Mouse (Mus musculus) hindbrain, embryonic 12.5 days (tissue): ENCODE results near the gene Ccdc42. TPM values are rescaled to one million over a fixed set of nuclear protein-coding genes. Genes with fewer than 3 reads are reported as not detected.

Experiments
- ATAC-seq: fragments of 200-750 bp; cut with Nextera tagmentation; 2 replicates; pipeline ENCODE4 v1.8.0; 2017; ENCODE audit warnings: moderate TSS enrichment; ENCODE audit not compliant: low FRiP score
- H3K27ac ChIP-seq: fragments of 300-500 bp; sonication (generic); 2 replicates; pipeline ENCODE4 v1.5.1; 2016; ENCODE audit warnings: mild to moderate bottlenecking
- H3K27me3 ChIP-seq: fragments of 300-500 bp; sonication (generic); 2 replicates; pipeline ENCODE4 v1.6.1; 2016; ENCODE audit warnings: mild to moderate bottlenecking
- H3K36me3 ChIP-seq: fragments of 300-500 bp; sonication (generic); 2 replicates; pipeline ENCODE4 v1.6.1; 2016; ENCODE audit warnings: mild to moderate bottlenecking
- H3K4me1 ChIP-seq: fragments of 300-500 bp; sonication (generic); 2 replicates; pipeline ENCODE4 v1.6.1; 2016
- H3K4me2 ChIP-seq: fragments of 300-500 bp; sonication (generic); replicated peaks from 2 replicates; pipeline ENCODE4 v1.6.1; 2016; ENCODE audit warnings: mild to moderate bottlenecking
- H3K4me3 ChIP-seq: fragments of 300-500 bp; sonication (generic); 2 replicates; pipeline ENCODE4 v1.5.1; 2016; ENCODE audit warnings: mild to moderate bottlenecking
- H3K9ac ChIP-seq: fragments of 300-500 bp; sonication (generic); 2 replicates; pipeline ENCODE4 v1.6.1; 2016; ENCODE audit warnings: mild to moderate bottlenecking, moderate library complexity
- H3K9me3 ChIP-seq: fragments of 300-500 bp; sonication (generic); replicated peaks from 2 replicates; pipeline ENCODE4 v1.6.1; 2016; ENCODE audit warnings: mild to moderate bottlenecking
- WGBS: fragments of 180-500 bp; shearing (Covaris S2); methylation state at CpG from one replicate; pipeline ENCODE4 v1.1.7; 2016; 5-methylcytosine and 5-hydroxymethylcytosine counted together
- polyA plus RNA-seq: library from polyadenylated mRNA; unstranded; fragments of >200 nt; fragmentation: Nextera tagmentation; extraction: Ambion mirVana; gene quantifications from 2 replicates; pipeline ENCODE4 v1.2.1, GENCODE M21; 2016

Ccdc42 gene
- polyA plus RNA-seq, 1 experiment from 2014 or later: 0.66 TPM

DNA sequence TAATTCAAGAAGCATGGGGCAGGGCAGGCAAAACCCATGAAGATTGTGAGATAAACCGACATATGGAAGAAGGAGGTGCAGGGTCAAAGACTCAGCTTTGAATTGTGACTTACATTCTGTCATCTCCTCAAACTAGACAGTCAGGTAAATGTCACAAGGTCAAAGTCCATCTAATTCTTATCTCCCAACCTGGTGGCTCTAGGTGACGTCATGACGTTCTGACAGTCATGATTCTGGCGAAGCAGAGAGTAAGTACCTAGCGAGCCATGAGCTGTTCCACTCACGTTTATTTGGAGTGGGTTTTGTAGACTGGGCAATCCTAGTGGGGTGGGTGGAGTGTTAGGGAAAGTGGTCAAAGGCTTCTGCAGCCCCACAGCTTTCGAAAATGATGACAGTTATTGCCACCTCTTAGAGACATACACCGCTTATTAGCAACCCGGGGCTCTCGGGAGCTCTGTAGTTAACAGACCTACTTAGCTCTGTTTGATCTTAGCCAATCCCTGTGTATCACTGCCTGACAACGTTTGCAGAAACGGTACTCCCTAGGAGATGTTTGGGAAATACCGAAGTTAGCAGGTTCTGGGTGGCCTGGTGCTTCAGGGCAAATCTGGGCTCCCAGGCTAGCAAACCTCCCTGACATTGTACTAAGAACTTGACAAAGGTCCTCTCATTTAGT lies 22.3 kb upstream of the Ccdc42 start:
- no peaks in the 10 kb centered on the region for H3K4me1 ChIP-seq

DNA sequence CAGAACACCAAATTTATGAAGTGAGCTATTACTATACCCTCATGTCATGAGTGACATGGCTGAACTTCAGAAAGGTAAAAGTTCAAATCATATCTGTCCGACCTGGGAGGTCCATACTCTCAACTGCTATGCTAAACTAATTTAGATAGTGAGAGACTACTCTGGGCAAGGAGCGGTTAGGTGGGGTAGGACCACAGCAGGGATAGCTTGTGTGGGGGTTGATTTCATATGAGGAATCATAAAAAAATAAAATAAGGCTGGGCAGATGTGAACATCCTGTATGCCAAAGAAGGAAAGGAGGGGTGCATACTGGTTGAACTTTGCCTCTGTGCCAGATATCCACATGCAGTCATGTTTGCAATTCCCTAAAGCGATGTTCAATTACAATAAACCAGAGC lies 21.8 kb upstream of the Ccdc42 start:
- Histone ChIP-seq H3K27me3 (peaks cover 8% of the 10 kb centered on the region; the same call in 1 of the 2 replicates), H3K4me2 (no peak overlapping the region), H3K36me3 (no peaks in the 10 kb centered on the region), H3K4me3 (no peak overlapping the region), H3K9ac (no peak overlapping the region), H3K9me3 (no peaks in the 10 kb centered on the region), H3K27ac (no peak overlapping the region), H3K4me1 (no peaks in the 10 kb centered on the region)
- 88% methylated on average over 3 of the region's 3 CpGs for WGBS
- ATAC-seq: no peak

More for the DNA sequence above, 22.3 kb upstream of the Ccdc42 start:
- no peak for ATAC-seq
- Histone ChIP-seq H3K36me3 (no peaks in the 10 kb centered on the region), H3K4me2 (no peak overlapping the region), H3K4me3 (no peak overlapping the region), H3K27ac (no peak overlapping the region), H3K9ac (no peak overlapping the region), H3K27me3 (peaks cover 8% of the 10 kb centered on the region; the same call in 1 of the 2 replicates), H3K9me3 (no peaks in the 10 kb centered on the region)
- WGBS: 83% methylated on average over 13 of the region's 13 CpGs

DNA sequence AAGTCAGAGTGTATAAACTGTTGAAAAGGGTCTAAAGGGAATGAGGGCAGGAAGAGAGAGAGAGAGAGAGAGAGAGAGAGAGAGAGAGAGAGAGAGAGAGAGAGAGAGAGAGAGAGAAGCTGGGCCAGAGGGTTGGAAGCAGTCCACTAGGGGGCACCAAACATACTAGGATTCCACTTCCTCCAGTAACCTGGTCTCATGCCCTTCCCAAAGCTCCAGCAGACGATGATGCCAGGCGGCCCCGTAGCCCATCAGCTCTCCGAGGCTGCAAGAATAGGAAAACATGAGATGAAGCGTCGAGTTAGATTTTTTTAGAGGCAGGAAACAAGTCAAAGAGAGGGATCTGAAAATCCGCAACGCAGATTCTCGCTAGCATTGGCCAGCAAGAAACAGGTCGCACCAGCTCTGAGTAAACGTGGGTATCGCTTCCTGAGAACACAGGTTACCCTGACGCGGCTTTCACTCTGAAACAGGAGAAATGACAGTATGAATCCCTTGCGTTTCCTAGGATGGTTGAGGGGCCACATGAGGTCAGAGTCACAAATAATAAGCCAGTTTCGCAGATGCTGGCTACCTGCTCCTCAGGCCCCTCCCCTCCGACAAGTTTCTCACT lies 20.3 kb upstream of the Ccdc42 start:
- no peaks in the 10 kb centered on the region for H3K9me3 ChIP-seq
- H3K4me2 ChIP-seq: peak overlapping the region; percentile 62
- no peak overlapping the region for H3K27ac ChIP-seq
- H3K9ac ChIP-seq: 0 out of 2 replicates have a peak overlapping the region, but pooled peaks have one; percentile 33
- WGBS: 22% methylated on average over 17 of the region's 17 CpGs
- no peaks in the 10 kb centered on the region for H3K36me3 ChIP-seq
- no peaks in the 10 kb centered on the region for H3K4me1 ChIP-seq
- ATAC-seq: no peak
- peak overlapping the region; percentile 28 for H3K4me3 ChIP-seq
- H3K27me3 ChIP-seq: peaks cover 8% of the 10 kb centered on the region; the same call in 1 of the 2 replicates

DNA sequence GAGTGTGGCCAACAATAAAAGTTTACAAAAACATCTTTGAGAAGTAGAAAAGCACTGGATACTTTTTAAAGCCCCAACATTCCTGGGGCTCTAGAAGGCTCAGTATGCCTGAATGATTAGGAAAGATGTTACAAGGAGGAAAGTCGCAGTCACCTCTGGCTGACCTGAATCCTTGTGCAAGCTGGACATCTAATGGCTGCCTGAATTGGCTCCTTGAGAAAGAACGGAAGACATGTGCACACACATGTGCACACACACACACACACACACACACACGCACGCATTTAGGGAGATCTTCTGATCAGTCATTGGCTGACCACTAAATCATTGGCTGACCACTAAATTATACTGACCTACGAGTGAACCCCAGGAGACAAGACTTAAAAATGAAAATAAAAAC lies 16.0 kb upstream of the Ccdc42 start:
- no peak for ATAC-seq
- 86% methylated on average over 5 of the region's 5 CpGs for WGBS
- Histone ChIP-seq H3K9me3 (no peaks in the 10 kb centered on the region), H3K4me3 (no peak overlapping the region), H3K36me3 (no peaks in the 10 kb centered on the region), H3K9ac (no peak overlapping the region), H3K4me1 (no peaks in the 10 kb centered on the region), H3K4me2 (no peak overlapping the region), H3K27me3 (peaks cover 8% of the 10 kb centered on the region; the same call in 1 of the 2 replicates), H3K27ac (no peak overlapping the region)

DNA sequence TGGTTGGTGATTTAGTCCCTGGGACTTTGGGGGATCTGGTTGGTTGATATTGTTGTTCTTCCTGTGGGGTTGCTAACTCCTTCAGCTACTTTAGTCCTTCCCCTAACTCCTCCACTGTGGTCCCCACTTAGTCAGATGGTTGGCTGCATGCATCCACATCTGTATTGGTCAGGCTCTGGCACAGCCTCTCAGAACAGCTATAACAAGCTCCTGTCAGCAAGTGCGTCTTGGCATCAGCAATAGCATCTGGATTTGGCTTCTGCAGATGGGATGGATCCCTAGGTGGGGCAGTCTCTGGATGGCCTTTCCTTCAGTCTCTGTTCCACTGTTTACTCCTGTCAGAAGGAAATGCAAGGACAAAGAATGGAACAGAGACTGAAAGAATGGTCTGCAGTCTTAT lies 9.7 kb upstream of the Ccdc42 start:
- no peaks in the 10 kb centered on the region for H3K36me3 ChIP-seq
- no peak overlapping the region for H3K9ac ChIP-seq
- H3K9me3 ChIP-seq: no peaks in the 10 kb centered on the region
- ATAC-seq: no peak
- H3K27me3 ChIP-seq: no peaks in the 10 kb centered on the region
- no peak overlapping the region for H3K4me3 ChIP-seq
- no peak overlapping the region for H3K27ac ChIP-seq
- H3K4me2 ChIP-seq: no peak overlapping the region
- H3K4me1 ChIP-seq: peaks cover 9% of the 10 kb centered on the region
- WGBS: 88% methylated on average over 1 of the region's 1 CpGs

DNA sequence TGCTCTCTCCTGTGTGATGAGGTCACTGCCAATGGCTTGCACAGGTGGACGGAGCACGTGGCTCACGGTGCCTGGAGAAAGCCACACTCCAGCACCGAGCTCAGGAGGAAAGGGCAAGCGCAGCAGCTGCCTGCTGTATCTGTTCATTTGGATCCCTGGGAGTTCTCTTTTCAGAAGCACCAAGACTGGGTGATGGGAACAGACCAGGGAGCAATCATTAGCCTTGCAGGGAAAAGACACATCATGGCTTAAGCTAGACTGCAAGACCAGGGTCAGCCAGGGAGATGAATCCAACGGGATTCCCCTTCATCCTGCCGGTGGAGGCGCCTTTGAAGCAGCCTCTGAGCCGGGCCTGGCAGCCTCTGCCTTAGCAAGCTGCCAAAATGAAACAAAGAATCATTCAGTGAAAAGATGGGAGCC lies 7.3 kb upstream of the Ccdc42 start:
- Histone ChIP-seq H3K4me3 (no peak overlapping the region), H3K4me1 (peaks cover 15% of the 10 kb centered on the region), H3K27me3 (no peaks in the 10 kb centered on the region), H3K4me2 (peak overlapping the region; percentile 8; the same call in 1 of the 2 replicates), H3K9ac (no peak overlapping the region), H3K27ac (0 out of 2 replicates have a peak overlapping the region, but pooled peaks have one; percentile 48), H3K36me3 (no peaks in the 10 kb centered on the region), H3K9me3 (no peaks in the 10 kb centered on the region)
- no peak for ATAC-seq
- 31% methylated on average over 9 of the region's 9 CpGs for WGBS

DNA sequence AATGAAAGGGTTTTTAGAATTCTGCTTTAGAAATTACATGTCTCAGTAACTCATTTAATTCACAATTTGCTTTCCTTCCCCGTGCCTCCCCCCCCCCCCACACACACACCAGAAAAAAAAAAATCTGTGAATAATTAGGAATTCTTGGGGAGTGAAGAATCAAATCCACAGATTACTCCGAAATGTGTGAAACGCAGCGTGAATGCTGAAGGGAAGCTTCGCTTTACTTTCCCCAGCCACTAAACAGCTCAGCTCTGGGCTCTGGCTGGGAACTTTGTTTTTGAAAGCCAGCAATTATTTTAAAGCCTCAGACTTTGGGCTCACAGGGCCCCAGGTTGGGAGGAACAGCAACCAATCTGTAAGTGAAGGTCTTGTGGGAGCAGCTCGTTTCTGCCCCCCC lies 6.3 kb upstream of the Ccdc42 start:
- H3K9ac ChIP-seq: no peak overlapping the region
- H3K9me3 ChIP-seq: no peaks in the 10 kb centered on the region
- no peak overlapping the region for H3K4me2 ChIP-seq
- H3K4me3 ChIP-seq: no peak overlapping the region
- ATAC-seq: no peak
- 51% methylated on average over 6 of the region's 6 CpGs for WGBS
- 0 out of 2 replicates have a peak, but pooled peaks cover 3% of the 10 kb centered on the region for H3K27me3 ChIP-seq
- peaks cover 15% of the 10 kb centered on the region for H3K4me1 ChIP-seq
- no peaks in the 10 kb centered on the region for H3K36me3 ChIP-seq
- no peak overlapping the region for H3K27ac ChIP-seq

DNA sequence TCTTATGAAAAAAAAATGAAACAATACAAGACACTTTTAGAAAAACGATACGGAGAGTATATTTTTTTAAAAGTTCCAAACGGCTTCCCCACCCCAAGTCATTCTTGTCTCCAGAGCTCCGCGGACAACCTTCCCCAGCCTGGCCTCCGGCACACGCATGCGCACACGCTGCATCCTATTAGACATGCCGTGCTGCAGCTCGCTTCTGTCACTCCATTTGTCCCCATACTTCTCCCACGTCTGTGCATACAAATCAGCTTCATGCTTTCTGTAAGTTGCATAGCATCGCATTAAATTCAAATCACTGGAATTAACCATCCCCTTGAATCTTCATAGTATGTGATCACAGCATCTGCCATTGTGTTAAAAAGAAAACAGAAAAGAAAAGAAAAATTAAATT lies 3.6 kb upstream of the Ccdc42 start:
- 76% methylated on average over 13 of the region's 13 CpGs for WGBS

DNA sequence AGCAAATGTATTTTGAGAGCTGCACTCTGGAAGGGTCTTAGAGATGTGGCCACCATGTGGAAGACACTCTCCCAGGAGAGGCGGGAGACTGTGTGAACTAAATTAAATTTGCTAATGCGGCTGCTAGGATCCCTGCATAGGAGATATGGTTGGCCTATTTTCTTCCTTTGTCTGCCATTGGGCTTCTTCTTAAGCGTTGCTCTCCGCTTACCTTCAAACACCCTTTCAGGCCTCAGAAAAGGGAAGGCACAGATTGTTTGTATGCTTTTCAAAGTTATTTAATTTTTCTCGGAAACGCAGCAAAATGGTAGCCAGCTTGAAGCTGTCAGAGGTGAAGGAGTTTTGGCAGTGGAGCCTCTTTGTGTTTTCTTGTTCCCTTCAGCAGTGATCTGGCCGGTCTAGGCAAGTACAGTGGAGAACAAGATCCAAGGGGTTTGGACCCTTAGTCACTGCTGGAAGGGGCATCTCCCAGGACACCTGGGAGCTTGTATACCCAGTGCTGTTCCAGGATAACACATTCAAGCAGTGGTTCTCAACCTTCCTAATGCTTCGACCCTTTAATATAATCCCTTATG lies 2.8 kb upstream of the Ccdc42 start:
- no peaks in the 10 kb centered on the region for H3K36me3 ChIP-seq
- ATAC-seq: no peak
- H3K9ac ChIP-seq: no peak overlapping the region
- no peak overlapping the region for H3K4me3 ChIP-seq
- H3K27ac ChIP-seq: peak overlapping the region; percentile 23; the same call in 1 of the 2 replicates
- H3K9me3 ChIP-seq: no peaks in the 10 kb centered on the region
- peaks cover 11% of the 10 kb centered on the region for H3K4me1 ChIP-seq
- 74% methylated on average over 8 of the region's 8 CpGs for WGBS
- no peak overlapping the region for H3K4me2 ChIP-seq
- H3K27me3 ChIP-seq: 0 out of 2 replicates have a peak, but pooled peaks cover 3% of the 10 kb centered on the region

More for the DNA sequence above, 3.6 kb upstream of the Ccdc42 start:
- H3K9ac ChIP-seq: no peak overlapping the region
- H3K4me3 ChIP-seq: no peak overlapping the region
- H3K9me3 ChIP-seq: no peaks in the 10 kb centered on the region
- peaks cover 11% of the 10 kb centered on the region for H3K4me1 ChIP-seq
- ATAC-seq: no peak
- H3K36me3 ChIP-seq: no peaks in the 10 kb centered on the region
- H3K27ac ChIP-seq: no peak overlapping the region
- H3K4me2 ChIP-seq: no peak overlapping the region
- H3K27me3 ChIP-seq: 0 out of 2 replicates have a peak, but pooled peaks cover 3% of the 10 kb centered on the region

DNA sequence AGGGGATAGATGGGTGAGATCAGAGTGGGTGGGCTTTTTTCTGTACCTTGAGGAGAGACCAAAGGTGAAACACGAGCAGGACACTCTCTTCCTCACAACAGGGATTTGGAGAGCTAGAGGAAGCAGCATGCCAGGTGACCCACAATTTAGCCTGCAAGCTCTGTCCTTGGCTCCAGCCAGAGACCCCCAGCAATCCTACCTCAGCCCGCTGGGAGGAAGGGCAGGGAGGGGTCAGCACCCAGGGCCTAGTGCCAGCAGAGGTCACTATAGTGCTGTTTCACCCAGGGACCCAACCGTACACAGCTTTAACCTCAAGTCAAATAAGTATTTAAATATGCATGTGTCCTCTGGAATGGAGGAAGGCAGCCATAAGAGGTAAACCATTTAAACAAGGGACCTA lies 931 bp upstream of the Ccdc42 start:
- no peak for ATAC-seq
- Histone ChIP-seq H3K27me3 (0 out of 2 replicates have a peak, but pooled peaks cover 3% of the 10 kb centered on the region), H3K36me3 (no peaks in the 10 kb centered on the region), H3K9ac (no peak overlapping the region), H3K27ac (no peak overlapping the region), H3K9me3 (no peaks in the 10 kb centered on the region), H3K4me1 (peaks cover 6% of the 10 kb centered on the region; the same call in 1 of the 2 replicates), H3K4me2 (no peak overlapping the region), H3K4me3 (no peak overlapping the region)
- WGBS: 32% methylated on average over 3 of the region's 3 CpGs

DNA sequence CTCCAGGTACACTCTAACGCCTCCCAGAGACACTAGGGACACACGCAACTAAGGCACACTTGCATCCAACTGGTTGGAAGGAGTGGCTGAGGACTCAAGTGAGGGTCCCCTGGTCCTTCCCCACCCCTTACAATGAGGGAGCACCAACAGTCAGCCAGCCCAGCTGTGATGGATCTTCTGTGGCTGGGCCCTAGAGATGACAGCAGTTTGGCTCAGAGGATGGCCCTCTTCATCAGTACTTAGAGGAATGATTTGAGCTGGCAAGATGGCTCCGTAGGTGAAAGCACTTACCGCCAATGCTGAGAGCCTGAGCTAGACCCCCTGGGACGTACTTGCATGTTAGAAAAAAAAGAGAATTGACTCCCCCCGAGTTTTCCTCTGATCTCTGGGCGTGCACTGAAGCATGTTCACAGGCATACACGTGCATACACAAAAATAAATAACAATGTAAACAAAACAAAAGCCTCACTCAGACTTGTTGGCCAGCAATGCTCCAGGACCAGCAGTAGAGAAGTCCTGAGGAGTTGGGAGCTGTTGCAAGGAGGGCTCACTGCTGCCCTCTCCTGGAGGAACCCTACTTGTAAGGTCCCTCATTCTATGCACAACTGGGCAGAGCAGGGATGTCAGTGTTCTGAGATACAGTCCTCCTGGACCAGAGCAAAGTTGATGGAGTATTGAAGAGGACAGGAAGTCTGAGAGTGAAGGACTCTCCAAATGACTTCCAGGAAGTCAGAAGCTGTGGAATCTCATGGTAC lies 2.4 kb downstream of the Ccdc42 start:
- H3K4me1 ChIP-seq: peaks cover 13% of the 10 kb centered on the region
- 67% methylated on average over 8 of the region's 8 CpGs for WGBS

DNA sequence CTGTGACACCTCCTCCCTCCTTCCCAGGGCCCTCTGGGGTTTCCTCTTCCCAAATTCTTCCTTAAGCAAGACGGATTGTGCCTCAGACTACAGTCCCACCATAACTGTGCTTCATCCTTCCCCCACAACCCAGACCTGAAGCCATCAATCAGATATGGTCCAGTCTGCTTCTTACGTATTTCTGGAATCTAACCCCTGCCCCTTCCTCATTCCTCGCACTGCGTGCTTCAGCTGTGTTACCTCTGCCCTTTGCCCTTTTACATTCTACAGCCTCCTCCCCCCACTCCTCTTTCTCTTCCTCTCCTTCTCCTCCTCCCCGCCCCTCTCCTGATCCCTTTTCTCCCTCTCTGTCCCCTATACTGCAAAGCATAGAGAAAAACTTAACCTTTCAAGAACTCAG lies 4.9 kb downstream of the Ccdc42 start:
- no peak overlapping the region for H3K4me2 ChIP-seq
- H3K27ac ChIP-seq: no peak overlapping the region
- H3K36me3 ChIP-seq: no peaks in the 10 kb centered on the region
- H3K9me3 ChIP-seq: no peaks in the 10 kb centered on the region
- H3K27me3 ChIP-seq: no peaks in the 10 kb centered on the region
- WGBS: 8% methylated on average over 5 of the region's 5 CpGs
- H3K9ac ChIP-seq: no peak overlapping the region
- H3K4me1 ChIP-seq: peaks cover 12% of the 10 kb centered on the region
- ATAC-seq: no peak
- no peak overlapping the region for H3K4me3 ChIP-seq

More for the DNA sequence above, 2.4 kb downstream of the Ccdc42 start:
- H3K36me3 ChIP-seq: no peaks in the 10 kb centered on the region
- H3K9ac ChIP-seq: no peak overlapping the region
- no peak for ATAC-seq
- H3K27ac ChIP-seq: no peak overlapping the region
- H3K27me3 ChIP-seq: 0 out of 2 replicates have a peak, but pooled peaks cover 3% of the 10 kb centered on the region
- no peaks in the 10 kb centered on the region for H3K9me3 ChIP-seq
- H3K4me3 ChIP-seq: no peak overlapping the region
- no peak overlapping the region for H3K4me2 ChIP-seq
